Mouse (Mus musculus) kidney, adult 2 months (tissue): ENCODE results near the gene Guca2a.

ENCODE experiments used
- CTCF ChIP-seq: fragments of 200-500 bp; conservative IDR thresholded peaks from 2 replicates; pipeline ENCODE4 v1.5.1; 2011; ENCODE audit warnings: low read depth, mild to moderate bottlenecking, control low read depth, low read length, moderate library complexity, mixed read lengths; ENCODE audit not compliant: insufficient read depth, insufficient read length
- POLR2A ChIP-seq: fragments of 200-500 bp; IDR thresholded peaks from one replicate; pipeline ENCODE4 v1.6.1; 2011; ENCODE audit warnings: low read depth, low read length, control low read depth

DNA sequence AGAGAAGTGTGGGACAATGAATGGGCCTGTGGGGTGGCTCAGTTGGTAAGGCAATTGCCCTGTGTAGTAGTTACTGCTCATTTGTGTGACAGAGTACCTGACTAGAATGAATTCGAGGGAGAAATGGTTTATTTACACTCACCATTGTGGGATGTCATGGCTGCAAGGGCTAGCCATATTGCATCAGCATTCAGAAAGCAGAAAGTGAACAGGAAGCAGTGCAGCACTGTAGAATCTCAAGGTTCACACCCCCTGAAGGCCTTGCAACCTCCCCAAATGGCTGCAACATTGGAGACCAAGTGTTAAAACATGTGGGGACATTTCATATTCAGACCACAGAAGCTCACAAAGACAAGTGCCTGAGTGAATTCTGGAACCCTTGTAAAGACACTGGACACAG lies 23.4 kb upstream of the Guca2a start:
- no peak for TF ChIP-seq CTCF
- TF ChIP-seq POLR2A = no peak
